Mouse (Mus musculus): ENCODE data around the gene Dzip1l. TPM values are rescaled to one million over a fixed set of nuclear protein-coding genes. Genes with fewer than 3 reads are reported as not detected.
"Not testable (repeated sequence)": the region's sequence is repeated elsewhere in the genome, so short reads cannot be mapped to it uniquely, and the experiment has no call there.

Dzip1l gene
- total RNA-seq (2015) = not detected in 2 replicates
- total RNA-seq (2017) = not detected in 2 replicates

GRCm38 (mm10) chr9:99629281-99630011 is at the start of gene Dzip1l:
Gene Dzip1l (plus strand): TSS chr9:99629496.
- no peak for ATAC-seq (ENCODE audit: poor library complexity, severe bottlenecking)

GRCm38 (mm10) chr9:99580655-99581054 is 48.6 kb upstream of the Dzip1l start:
- peak; percentile 79 for ATAC-seq (ENCODE audit: poor library complexity, severe bottlenecking)

GRCm38 (mm10) chr9:99587505-99588202 is 41.6 kb upstream of the Dzip1l start:
- peak; percentile 82 for ATAC-seq (ENCODE audit: poor library complexity, severe bottlenecking)

- peak; percentile 35 for ATAC-seq (ENCODE audit: poor library complexity, severe bottlenecking)
Observed at GRCm38 (mm10) chr9:99591144-99591543, 38.2 kb upstream of the Dzip1l start.

GRCm38 (mm10) chr9:99599127-99599526 is 30.2 kb upstream of the Dzip1l start:
- ATAC-seq (ENCODE audit: poor library complexity, severe bottlenecking) = not testable (repeated sequence)

GRCm38 (mm10) chr9:99603566-99603965 is 25.7 kb upstream of the Dzip1l start:
- ATAC-seq (ENCODE audit: poor library complexity, severe bottlenecking) = no peak

- ATAC-seq (ENCODE audit: poor library complexity, severe bottlenecking) = no peak
Observed at GRCm38 (mm10) chr9:99612202-99612601, 17.1 kb upstream of the Dzip1l start, which contains the start of gene A4gnt. Gene A4gnt (plus strand): TSS chr9:99612502.

GRCm38 (mm10) chr9:99619688-99620087 is 9.6 kb upstream of the Dzip1l start:
- ATAC-seq (ENCODE audit: poor library complexity, severe bottlenecking) = no peak

- no peak for ATAC-seq (ENCODE audit: poor library complexity, severe bottlenecking)
Observed at GRCm38 (mm10) chr9:99620196-99620595, 9.1 kb upstream of the Dzip1l start.

- ATAC-seq (ENCODE audit: poor library complexity, severe bottlenecking) = no peak
Observed at GRCm38 (mm10) chr9:99622034-99622433, 7.3 kb upstream of the Dzip1l start.

- ATAC-seq (ENCODE audit: poor library complexity, severe bottlenecking) = no peak
Observed at GRCm38 (mm10) chr9:99622966-99623365, 6.3 kb upstream of the Dzip1l start.

GRCm38 (mm10) chr9:99624117-99624516 is 5.2 kb upstream of the Dzip1l start:
- ATAC-seq (ENCODE audit: poor library complexity, severe bottlenecking) = no peak

GRCm38 (mm10) chr9:99628581-99628980 is 715 bp upstream of the Dzip1l start:
- no peak for ATAC-seq (ENCODE audit: poor library complexity, severe bottlenecking)

- no peak for ATAC-seq (ENCODE audit: poor library complexity, severe bottlenecking)
Observed at GRCm38 (mm10) chr9:99630071-99630470, 775 bp downstream of the Dzip1l start.

- ATAC-seq (ENCODE audit: poor library complexity, severe bottlenecking) = no peak
Observed at GRCm38 (mm10) chr9:99630528-99631125, 1.3 kb downstream of the Dzip1l start.

- ATAC-seq (ENCODE audit: poor library complexity, severe bottlenecking) = no peak
Observed at GRCm38 (mm10) chr9:99631781-99632180, 2.5 kb downstream of the Dzip1l start.

GRCm38 (mm10) chr9:99632264-99632663 is 3.0 kb downstream of the Dzip1l start:
- ATAC-seq (ENCODE audit: poor library complexity, severe bottlenecking) = no peak

- no peak for ATAC-seq (ENCODE audit: poor library complexity, severe bottlenecking)
Observed at GRCm38 (mm10) chr9:99636776-99637175, 7.5 kb downstream of the Dzip1l start.

GRCm38 (mm10) chr9:99637227-99637626 is 7.9 kb downstream of the Dzip1l start:
- ATAC-seq (ENCODE audit: poor library complexity, severe bottlenecking) = no peak

- ATAC-seq (ENCODE audit: poor library complexity, severe bottlenecking) = no peak
Observed at GRCm38 (mm10) chr9:99637736-99638135, 8.4 kb downstream of the Dzip1l start.

GRCm38 (mm10) chr9:99639957-99640356 is 10.7 kb downstream of the Dzip1l start:
- ATAC-seq (ENCODE audit: poor library complexity, severe bottlenecking) = no peak

GRCm38 (mm10) chr9:99645416-99645815 is 16.1 kb downstream of the Dzip1l start:
- no peak for ATAC-seq (ENCODE audit: poor library complexity, severe bottlenecking)

Measured in megakaryocyte, adult 5-6 weeks (primary cell).